Mouse (Mus musculus): ENCODE data around the gene Olfr418.
"Not testable (repeated sequence)": the region's sequence is repeated elsewhere in the genome, so short reads cannot be mapped to it uniquely, and the experiment has no call there.

Olfr418 gene

DNA sequence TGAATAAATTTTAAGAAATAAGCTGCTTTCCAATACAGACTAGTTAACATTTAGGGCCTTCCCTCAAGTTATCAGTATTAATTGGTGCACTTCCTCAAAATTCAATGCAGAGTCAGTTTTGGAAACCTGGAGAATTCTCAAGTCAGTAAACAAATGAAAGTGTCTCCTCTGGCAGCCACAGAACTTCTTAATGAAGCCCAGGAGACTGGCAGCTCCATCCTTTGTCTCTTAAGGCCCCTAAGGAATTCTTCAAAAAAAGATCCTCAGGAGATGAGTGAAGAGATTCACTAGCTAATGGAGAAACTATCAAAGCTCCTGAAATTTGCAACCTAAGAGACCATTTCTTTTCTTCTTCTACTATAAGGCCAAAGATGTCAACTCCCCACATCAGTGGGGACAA is at the start of gene Olfr418:
Olfr418 (plus strand) TSS at position 301 of the 400 bp plus-strand sequence.
- DNase-seq (ENCODE audit: low read depth, low spot score), result no peak

DNA sequence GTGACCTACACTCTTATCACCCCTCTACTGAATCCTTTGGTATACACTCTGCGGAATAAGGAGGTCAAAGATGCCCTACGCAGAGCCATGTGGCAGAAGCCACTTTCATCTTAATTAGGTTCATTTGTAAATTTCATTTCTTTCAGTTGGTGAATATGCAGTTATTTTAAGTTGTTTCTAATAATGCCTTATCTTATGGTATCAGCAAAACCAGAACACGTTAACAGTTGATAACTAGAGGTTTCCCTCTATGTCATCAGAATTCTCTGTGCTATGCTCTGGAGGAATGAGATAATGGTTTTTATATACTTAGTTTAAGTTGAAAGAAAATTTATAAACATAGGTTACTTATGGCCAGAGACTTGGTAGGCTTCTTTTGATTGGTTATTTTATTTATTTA is 49.3 kb upstream of the Olfr418 start:
- DNase-seq (ENCODE audit: low read depth, low spot score), result no peak

DNA sequence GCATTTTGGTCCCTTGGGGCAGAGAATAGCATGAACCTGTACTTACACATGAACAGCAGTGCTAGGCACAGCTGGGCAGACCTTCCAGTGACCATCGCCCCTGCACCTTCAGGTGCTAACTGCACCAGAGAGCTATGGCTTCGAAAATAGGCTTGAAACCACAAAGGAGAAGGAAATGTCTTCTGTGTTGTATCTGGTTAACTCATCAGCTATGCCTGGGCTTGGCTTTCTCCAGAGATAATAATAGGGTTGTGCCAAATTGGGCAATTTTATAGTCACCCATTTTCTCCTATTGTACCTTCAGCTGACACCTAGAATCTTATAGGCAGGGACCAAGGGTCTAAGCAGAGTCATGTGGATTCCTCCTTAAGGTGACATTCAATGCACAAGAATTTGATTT is 38.7 kb upstream of the Olfr418 start, which contains the start of gene Fcer1a:
Fcer1a (minus strand) TSS at position 134 of the 400 bp plus-strand sequence.
- DNase-seq (ENCODE audit: low read depth, low spot score), result no peak

DNA sequence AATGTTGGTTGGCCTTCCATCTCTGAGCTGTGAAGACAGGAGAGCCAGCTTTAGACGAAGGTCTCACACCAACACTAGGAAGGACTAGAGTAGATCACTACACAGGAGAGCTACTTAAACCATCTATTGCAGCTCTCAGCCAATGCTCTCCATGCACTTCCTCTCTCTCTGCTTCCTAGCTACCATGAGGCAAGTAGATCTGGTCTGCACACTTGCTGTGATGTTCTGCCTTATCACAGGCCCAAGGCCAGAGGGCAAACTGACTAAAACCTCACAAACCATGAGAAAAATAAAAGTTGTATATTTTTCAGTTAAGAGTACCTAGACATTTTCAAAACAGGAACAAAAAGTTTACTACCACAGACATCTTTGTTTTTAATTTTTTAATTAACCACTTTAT is 28.8 kb upstream of the Olfr418 start:
- DNase-seq (ENCODE audit: low read depth, low spot score), result not testable (repeated sequence)

DNA sequence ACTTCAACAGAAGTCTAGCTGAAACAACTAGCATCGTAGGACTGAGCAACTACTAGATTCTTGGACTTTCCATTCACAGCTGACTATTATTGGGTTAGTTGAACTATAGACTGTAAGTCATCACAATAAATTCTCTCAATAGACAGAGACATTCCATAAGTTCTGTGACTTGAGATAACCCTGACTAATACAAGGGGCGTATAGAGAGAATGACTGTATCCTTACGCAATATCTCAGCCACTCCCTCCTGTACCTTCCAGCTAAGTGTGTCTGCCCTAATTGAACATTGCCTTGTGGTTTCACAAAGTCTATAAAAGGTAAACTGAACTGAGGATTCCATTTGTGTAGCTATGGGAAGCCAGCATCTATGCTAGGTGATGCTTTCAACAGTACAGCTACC is 15.9 kb upstream of the Olfr418 start:
- no peak for DNase-seq (ENCODE audit: low read depth, low spot score)

DNA sequence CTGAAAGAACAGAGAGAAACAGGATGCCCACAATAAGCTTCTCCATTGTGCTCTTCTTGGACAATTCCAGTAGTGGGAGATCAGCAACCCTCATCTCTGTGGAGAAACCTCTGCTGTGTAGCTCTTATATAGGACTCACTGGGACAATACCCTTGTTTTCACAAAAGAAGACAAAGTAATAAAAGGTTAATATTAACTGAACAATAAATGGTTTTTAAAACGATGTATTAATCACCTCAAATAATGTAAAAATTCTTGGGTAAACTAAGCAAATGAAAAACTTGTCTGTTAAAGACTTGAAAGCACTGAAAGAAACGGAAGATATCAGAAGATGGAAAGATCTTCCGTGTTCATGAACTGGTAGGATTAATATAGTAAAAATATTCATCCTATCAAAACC is 11.9 kb downstream of the Olfr418 start, which contains the start of gene Mptx2:
Mptx2 (minus strand) TSS at position 101 of the 400 bp plus-strand sequence.
- no peak for DNase-seq (ENCODE audit: low read depth, low spot score)

DNA sequence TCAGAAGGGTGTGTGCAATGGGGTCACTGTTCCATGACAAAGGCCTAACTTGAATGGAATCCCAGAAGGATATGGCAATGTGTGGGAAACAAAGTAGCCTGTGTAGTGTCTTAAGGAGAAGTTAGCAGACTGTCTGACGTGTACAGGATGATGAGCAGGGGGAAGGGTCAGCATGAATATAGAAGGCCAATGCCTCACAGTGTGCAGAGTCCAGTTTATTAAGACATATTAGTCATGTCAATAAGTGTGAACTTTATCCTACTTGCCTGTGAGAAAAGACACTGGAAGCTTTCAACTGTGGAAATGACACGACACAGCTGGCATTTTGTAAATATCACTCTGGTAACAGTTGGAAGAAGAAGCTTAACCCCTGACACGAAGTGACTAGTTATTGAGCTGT is 37.0 kb downstream of the Olfr418 start:
- DNase-seq (ENCODE audit: low read depth, low spot score), result not testable (repeated sequence)

DNA sequence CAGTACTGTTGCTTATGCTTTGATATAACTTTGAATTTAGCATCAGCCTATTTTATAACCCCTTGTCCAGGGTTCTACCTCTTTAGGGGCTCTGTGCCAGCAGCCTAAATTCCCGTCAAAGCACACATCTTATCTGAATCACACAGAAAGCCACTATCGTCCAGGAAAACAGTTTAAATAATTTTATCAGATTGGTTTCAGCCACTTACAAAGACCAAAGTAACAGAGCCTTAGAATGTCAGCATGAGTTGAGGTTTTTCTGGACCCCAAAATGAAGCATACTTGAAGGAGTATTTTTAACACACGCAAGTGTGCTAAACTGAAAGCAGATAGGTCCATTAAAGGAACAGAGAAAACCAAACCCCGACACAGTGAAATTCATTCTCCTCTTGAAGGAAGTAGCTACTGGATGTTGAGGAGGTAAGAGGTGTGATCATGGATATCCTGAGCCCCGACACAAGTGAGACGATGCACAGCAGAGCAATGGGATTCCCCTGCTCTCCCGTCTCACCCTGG is 47.8 kb downstream of the Olfr418 start:
- not testable (repeated sequence) for DNase-seq (ENCODE audit: low read depth, low spot score)

DNA sequence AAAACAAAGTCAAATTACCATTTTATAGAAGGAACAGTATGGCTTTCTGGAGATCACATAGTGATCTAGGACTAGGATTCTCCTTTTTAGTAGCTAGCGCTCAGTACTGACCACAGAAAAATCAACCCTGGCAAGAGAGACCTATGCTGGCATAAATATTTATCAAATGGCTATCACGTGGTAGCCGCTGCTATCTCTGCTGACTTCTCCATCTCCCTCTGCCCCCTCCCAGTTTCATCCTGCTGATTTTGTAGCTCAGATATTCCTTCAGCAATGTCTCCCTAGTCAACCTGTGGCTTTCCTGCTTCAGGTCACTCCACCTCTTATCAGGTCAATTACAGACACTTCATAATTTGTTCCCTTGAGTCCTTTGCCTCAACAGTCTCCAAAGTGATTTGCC is 49.9 kb downstream of the Olfr418 start:
- no peak for DNase-seq (ENCODE audit: low read depth, low spot score)

DNA sequence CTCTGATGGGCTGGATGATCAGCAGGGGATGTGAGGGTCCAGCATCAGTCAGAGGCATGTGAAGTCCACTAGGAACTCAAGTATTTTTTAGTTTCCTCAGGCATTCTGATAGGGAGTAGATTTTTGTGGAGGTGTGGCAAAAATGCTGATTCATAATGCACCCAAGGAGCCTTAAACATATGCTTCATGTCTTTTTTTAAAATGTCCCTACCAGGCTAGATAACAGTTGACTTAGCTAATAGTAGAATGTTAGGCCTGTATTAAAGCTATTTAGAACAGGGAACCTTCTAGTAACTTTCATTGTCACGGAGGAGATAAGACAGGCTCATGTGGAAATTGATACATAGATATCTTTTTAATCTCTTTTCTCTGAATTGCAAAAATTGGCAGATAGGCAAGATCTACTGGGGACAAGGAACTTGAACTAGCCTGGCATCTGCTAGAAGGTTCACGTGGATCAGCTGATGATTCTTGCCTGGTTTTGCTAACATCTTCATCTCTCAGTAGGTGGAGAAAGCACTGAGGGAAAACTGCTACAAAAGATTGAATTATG is 52.2 kb downstream of the Olfr418 start:
- no peak for DNase-seq (ENCODE audit: low read depth, low spot score)

DNA sequence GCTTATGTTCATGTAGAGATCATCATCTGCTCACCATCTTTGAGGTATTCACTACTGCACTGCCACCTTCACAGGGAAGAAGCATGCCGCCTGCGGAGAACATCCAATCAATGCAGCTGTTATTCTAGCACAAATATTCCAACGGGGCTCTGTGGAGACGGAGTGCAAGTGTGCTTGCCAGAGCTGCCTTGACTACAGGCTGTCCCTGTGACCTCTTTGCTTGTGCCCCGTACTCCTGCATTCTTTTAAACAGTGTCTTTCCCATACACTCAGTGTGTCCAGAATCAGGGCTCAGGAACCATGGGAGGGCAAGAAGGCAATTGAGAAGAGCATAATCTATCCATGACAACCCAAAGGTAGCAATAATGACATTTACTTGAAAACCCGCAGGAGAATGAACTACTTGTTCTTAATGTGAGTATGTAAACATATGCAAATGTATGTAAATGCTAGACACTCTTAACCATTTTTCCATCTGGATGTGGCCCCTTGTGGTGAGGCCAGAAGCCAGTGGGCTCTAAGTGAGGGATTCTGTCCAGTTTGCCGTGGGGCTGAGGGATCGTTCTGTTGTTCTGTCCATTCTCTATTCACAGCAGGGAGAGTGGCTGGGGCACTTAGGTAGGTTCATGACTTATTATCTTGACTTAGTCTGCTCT is 55.9 kb downstream of the Olfr418 start:
- no peak for DNase-seq (ENCODE audit: low read depth, low spot score)

DNA sequence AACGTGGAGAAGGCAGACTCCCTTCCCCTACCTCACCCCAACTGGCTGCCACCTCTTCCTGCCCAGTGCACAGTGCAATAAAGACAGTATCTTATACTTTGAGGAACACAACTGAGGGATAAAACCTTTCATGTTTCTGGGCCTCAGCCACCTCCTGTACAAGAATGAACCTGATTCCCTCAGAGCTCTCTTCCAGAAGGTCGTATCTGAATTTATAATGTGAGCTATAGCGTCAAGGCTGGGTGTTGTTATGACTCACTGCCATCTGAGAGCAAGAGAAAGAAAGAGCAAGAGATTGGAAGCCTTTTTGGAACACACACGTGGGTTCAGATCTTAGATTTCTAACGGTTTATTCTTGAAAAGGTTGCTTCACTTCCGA is 56.4 kb downstream of the Olfr418 start:
- DNase-seq (ENCODE audit: low read depth, low spot score), result peak; percentile 73

Data from brain, adult 2 months (tissue).